Mouse (Mus musculus) myocyte (in vitro differentiated cells): ENCODE results near the gene Slc41a3.

Experiments
- E2F4 ChIP-seq: IDR thresholded peaks from one replicate; pipeline ENCODE4 v1.6.1; 2011; ENCODE audit warnings: mild to moderate bottlenecking, control low read depth, moderate library complexity; ENCODE audit not compliant: insufficient read depth
- MAX ChIP-seq: IDR thresholded peaks from one replicate; pipeline ENCODE4 v1.6.1; 2011; ENCODE audit warnings: low read depth, mild to moderate bottlenecking, control low read depth
- MYOG ChIP-seq, 3 experiments: IDR thresholded peaks; one replicate each; pipeline ENCODE4 v1.6.1; 2011; ENCODE audit warnings: control low read depth in 2 of 3, low read depth in 2 of 3, mild to moderate bottlenecking in 2 of 3; ENCODE audit not compliant: insufficient read length in 2 of 3, control insufficient read depth in 1 of 3, insufficient read depth in 1 of 3
- POLR2A ChIP-seq: IDR thresholded peaks from one replicate; pipeline ENCODE4 v1.6.1; 2011; ENCODE audit warnings: low read depth, mild to moderate bottlenecking, control low read depth, moderate library complexity; ENCODE audit not compliant: insufficient read length
- POLR2AphosphoS2 ChIP-seq: IDR thresholded peaks from one replicate; pipeline ENCODE4 v1.6.1; 2011; ENCODE audit warnings: low read depth, control low read depth; ENCODE audit not compliant: insufficient read length
- REST ChIP-seq: IDR thresholded peaks from one replicate; pipeline ENCODE4 v1.6.1; 2011; ENCODE audit warnings: mild to moderate bottlenecking, control low read depth, moderate library complexity; ENCODE audit not compliant: insufficient read depth, insufficient read length
- SRF ChIP-seq: IDR thresholded peaks from one replicate; pipeline ENCODE4 v1.6.1; 2011; ENCODE audit warnings: low read depth; ENCODE audit not compliant: control insufficient read depth, insufficient read length
- TCF12 ChIP-seq: IDR thresholded peaks from one replicate; pipeline ENCODE4 v1.6.1; 2011; ENCODE audit warnings: mild to moderate bottlenecking, control low read depth; ENCODE audit not compliant: poor library complexity, insufficient read depth, severe bottlenecking
- USF1 ChIP-seq: IDR thresholded peaks from one replicate; pipeline ENCODE4 v1.6.1; 2011; ENCODE audit warnings: low read depth, mild to moderate bottlenecking, control low read depth, moderate library complexity

- no peak for TF ChIP-seq SRF
- no peak for TF ChIP-seq MYOG (IDR thresholded peaks at IDR 0.05; ENCODE audit: control insufficient read depth in 1 of 3, insufficient read depth in 1 of 3, insufficient read length in 2 of 3, low read depth in 2 of 3)
- TF ChIP-seq POLR2A = no peak
- TF ChIP-seq E2F4 = no peak
- no peak for TF ChIP-seq MAX
- no peak for TF ChIP-seq USF1
- TF ChIP-seq REST = no peak
- TF ChIP-seq TCF12 = no peak
- TF ChIP-seq POLR2AphosphoS2 = no peak
Observed at GRCm38 (mm10) chr6:90561234-90561781, 43.2 kb upstream of the Slc41a3 start.
